8 mouse cellular contexts compared by ENCODE assay signal in the genomic region with DNA sequence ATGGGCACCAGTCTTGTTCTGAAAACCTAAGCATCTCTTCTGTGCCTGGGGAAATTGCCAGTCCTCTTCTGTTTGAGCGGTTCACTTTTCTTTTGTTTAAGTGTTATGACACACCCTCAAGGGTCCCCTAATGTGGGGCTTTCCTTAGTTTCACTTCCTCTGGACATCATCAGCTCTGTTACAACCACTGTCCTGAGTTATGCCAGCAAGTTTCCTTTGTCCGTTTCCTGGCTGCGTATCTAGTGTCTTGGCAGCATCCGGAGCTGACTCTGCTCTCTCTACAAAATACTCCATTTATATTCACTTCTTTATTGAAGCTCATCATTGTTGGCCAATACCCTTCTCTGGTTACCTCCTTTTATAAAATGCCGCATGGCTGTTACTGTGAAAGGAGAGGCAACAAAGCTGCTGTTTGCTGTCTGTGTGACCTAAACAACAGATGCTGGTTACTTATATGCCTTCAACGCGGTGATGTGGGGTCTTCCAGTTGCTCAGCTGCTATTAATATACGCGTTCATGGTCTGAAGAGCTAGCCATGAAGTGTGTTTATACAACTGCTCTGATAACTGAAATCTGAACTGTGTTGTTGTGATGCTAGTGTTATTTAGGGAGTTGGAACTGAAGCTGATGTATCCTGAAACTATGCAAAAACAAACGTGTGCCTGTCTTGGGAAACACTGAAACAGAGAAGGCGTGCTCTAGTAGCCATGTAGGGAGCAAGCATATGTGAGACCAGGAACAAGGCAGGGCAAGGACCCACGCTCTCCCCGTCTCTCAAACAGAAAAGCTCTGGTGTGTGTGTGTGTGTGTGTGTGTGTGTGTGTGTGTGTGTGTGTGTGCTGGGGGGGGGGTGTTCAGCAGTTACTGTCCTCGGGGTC.
A peak's percentile ranks its signal among the peaks of the same experiment; 100 is the strongest.
DNase-seq lines count a peak whose midpoint lies in the region; ATAC-seq and TF ChIP-seq lines count a peak whose summit lies in the region.

No protein-coding gene starts in this region.

- no peak overlapping the region for H3ac ChIP-seq in myocyte (ENCODE audit: control insufficient read depth, insufficient read length)

- H3K4me1 ChIP-seq in heart, embryonic 10.5 days = peaks cover 41% of the 10 kb centered on the region
- no peaks in the 10 kb centered on the region for H3K4me1 ChIP-seq in heart, adult 2 months (ENCODE audit: control insufficient read depth, insufficient read depth, low read length)
- H3K4me1 ChIP-seq in heart, embryonic 12.5 days (replicated peaks) = peaks cover 25% of the 10 kb centered on the region
- H3K4me1 ChIP-seq in limb, embryonic 13.5 days = peaks cover 16% of the 10 kb centered on the region

- no peak overlapping the region for H3K9ac ChIP-seq in heart, adult 2 months (ENCODE audit: low read depth, low read length)
- no peak overlapping the region for H3K9ac ChIP-seq in heart, embryonic 12.5 days
- H3K9ac ChIP-seq in limb, embryonic 13.5 days = no peak overlapping the region

- DNase-seq in heart, embryonic 10.5 days (ENCODE audit: low spot score) = no peak
- DNase-seq in heart, adult 2 months = no peak
- DNase-seq in cerebellum, adult 9-11 months = no peak
- no peak for DNase-seq in cerebellum, postnatal 4 days (ENCODE audit: low spot score in 2 of 2)

- TF ChIP-seq EP300 in heart, adult 2 months (IDR thresholded peaks at IDR 0.05; ENCODE audit: insufficient read depth, low read depth, low read length) = no peak

- intact Hi-C loops in heart, adult 2 months (cut with DNase I) = loop anchor here (5.0 kb wide), 1 partner anchor 42 kb away; no protein-coding TSS in a partner anchor

- H3K4me2 ChIP-seq in heart, embryonic 12.5 days = no peak overlapping the region
- H3K4me2 ChIP-seq in limb, embryonic 13.5 days (replicated peaks) = no peak overlapping the region
- peak overlapping the region; percentile 54 for H3K4me2 ChIP-seq in myocyte (ENCODE audit: low read depth)

- no peak for TF ChIP-seq CTCF in heart, adult 2 months (IDR thresholded peaks at IDR 0.05)

- no peaks in the 10 kb centered on the region for H3K27me3 ChIP-seq in heart, embryonic 10.5 days (ENCODE audit: insufficient read depth, poor library complexity, severe bottlenecking)
- no peaks in the 10 kb centered on the region for H3K27me3 ChIP-seq in heart, adult 2 months (ENCODE audit: control insufficient read depth, insufficient read depth, low read length)
- no peaks in the 10 kb centered on the region for H3K27me3 ChIP-seq in heart, embryonic 12.5 days (replicated peaks)
- H3K27me3 ChIP-seq in limb, embryonic 13.5 days = no peaks in the 10 kb centered on the region
- no peaks in the 10 kb centered on the region for H3K27me3 ChIP-seq in myocyte (ENCODE audit: control insufficient read depth, insufficient read depth, insufficient read length)

- no peaks in the 10 kb centered on the region for H3K79me2 ChIP-seq in heart, adult 2 months (replicated peaks; ENCODE audit: control insufficient read depth, insufficient read depth, low read length)
- no peaks in the 10 kb centered on the region for H3K79me2 ChIP-seq in myocyte (ENCODE audit: control insufficient read depth, insufficient read depth)

- H3K36me3 ChIP-seq in heart, embryonic 10.5 days = no peaks in the 10 kb centered on the region
- H3K36me3 ChIP-seq in heart, adult 2 months (ENCODE audit: control insufficient read depth, insufficient read depth, low read length) = no peaks in the 10 kb centered on the region
- no peaks in the 10 kb centered on the region for H3K36me3 ChIP-seq in heart, embryonic 12.5 days
- peaks cover 11% of the 10 kb centered on the region for H3K36me3 ChIP-seq in limb, embryonic 13.5 days
- no peaks in the 10 kb centered on the region for H3K36me3 ChIP-seq in myocyte (ENCODE audit: control insufficient read depth, insufficient read depth)

- TF ChIP-seq POLR2A in heart, adult 2 months (IDR thresholded peaks at IDR 0.05; ENCODE audit: insufficient read depth, low read depth, low read length) = no peak
- no peak for TF ChIP-seq POLR2A in myocyte (IDR thresholded peaks at IDR 0.05; ENCODE audit: insufficient read length, low read depth)

- ATAC-seq in heart, embryonic 12.5 days (ENCODE audit: insufficient number of reproducible peaks, low FRiP score) = peak; percentile 40; the same call in 1 of the 2 replicates
- ATAC-seq in limb, embryonic 13.5 days (ENCODE audit: low FRiP score, low read depth) = 0 out of 2 replicates have a peak, but pooled peaks have one; percentile 40
- ATAC-seq in megakaryocyte-erythroid progenitor cell, adult 5-6 weeks (replicated peaks; ENCODE audit: low FRiP score, low TSS enrichment, poor library complexity, severe bottlenecking) = no peak

- WGBS in heart, embryonic 10.5 days = 69% methylated on average over 14 of the region's 14 CpGs
- 33% methylated on average over 14 of the region's 14 CpGs for WGBS in heart, adult 2 months
- WGBS in heart, embryonic 12.5 days = 55% methylated on average over 14 of the region's 14 CpGs
- 68% methylated on average over 14 of the region's 14 CpGs for WGBS in limb, embryonic 13.5 days

- peak overlapping the region; percentile 75 for H3K27ac ChIP-seq in heart, embryonic 10.5 days
- H3K27ac ChIP-seq in heart, adult 2 months = no peak overlapping the region
- H3K27ac ChIP-seq in heart, embryonic 12.5 days (ENCODE audit: poor library complexity, severe bottlenecking) = peak overlapping the region; percentile 65; the same call in 1 of the 2 replicates
- peak overlapping the region; percentile 16; the same call in 1 of the 2 replicates for H3K27ac ChIP-seq in limb, embryonic 13.5 days

- no peaks in the 10 kb centered on the region for H3K9me3 ChIP-seq in heart, embryonic 10.5 days
- no peaks in the 10 kb centered on the region for H3K9me3 ChIP-seq in heart, embryonic 12.5 days (replicated peaks)
- no peaks in the 10 kb centered on the region for H3K9me3 ChIP-seq in limb, embryonic 13.5 days

- no peak overlapping the region for H3K4me3 ChIP-seq in heart, embryonic 10.5 days
- H3K4me3 ChIP-seq in heart, adult 2 months = no peak overlapping the region
- H3K4me3 ChIP-seq in heart, embryonic 12.5 days = no peak overlapping the region
- H3K4me3 ChIP-seq in limb, embryonic 13.5 days = no peak overlapping the region
- H3K4me3 ChIP-seq in myocyte = no peak overlapping the region

TF ChIP-seq in myocyte, 11 proteins besides CTCF, POLR2A, EP300 and RAD21:
- TF ChIP-seq E2F4 (IDR thresholded peaks at IDR 0.05; ENCODE audit: insufficient read depth) (no peak), MYOD1 (IDR thresholded peaks at IDR 0.05; ENCODE audit: control insufficient read depth in 1 of 3, insufficient read length in 2 of 3, low read depth in 2 of 3) (no peak), TCF3 (IDR thresholded peaks at IDR 0.05; ENCODE audit: insufficient read length, low read depth) (no peak), POLR2AphosphoS2 (IDR thresholded peaks at IDR 0.05; ENCODE audit: insufficient read length, low read depth) (no peak), CEBPB (IDR thresholded peaks at IDR 0.05; ENCODE audit: insufficient read depth, poor library complexity, severe bottlenecking) (no peak), SRF (IDR thresholded peaks at IDR 0.05; ENCODE audit: control insufficient read depth, insufficient read length, low read depth) (no peak), REST (IDR thresholded peaks at IDR 0.05; ENCODE audit: insufficient read depth, insufficient read length) (no peak), MAX (IDR thresholded peaks at IDR 0.05; ENCODE audit: low read depth) (no peak), TCF12 (IDR thresholded peaks at IDR 0.05; ENCODE audit: insufficient read depth, poor library complexity, severe bottlenecking) (no peak), MYOG (IDR thresholded peaks at IDR 0.05; ENCODE audit: control insufficient read depth in 1 of 3, insufficient read depth in 1 of 3, insufficient read length in 2 of 3, low read depth in 2 of 3) (no peak), USF1 (IDR thresholded peaks at IDR 0.05; ENCODE audit: low read depth) (no peak)
